Mouse (Mus musculus) limb, embryonic 13.5 days (tissue): ENCODE results near the gene Dhx29. TPM values are rescaled to one million over a fixed set of nuclear protein-coding genes. Genes with fewer than 3 reads are reported as not detected.

Source experiments
- ATAC-seq: fragments of 200-750 bp; cut with Nextera tagmentation; 2 replicates; pipeline ENCODE4 v1.8.0; 2017; ENCODE audit warnings: low read depth, moderate number of reproducible peaks, moderate TSS enrichment; ENCODE audit not compliant: low FRiP score
- H3K27ac ChIP-seq: fragments of 300-500 bp; sonication (generic); 2 replicates; pipeline ENCODE4 v1.5.1; 2015; ENCODE audit warnings: inconsistent platforms, mild to moderate bottlenecking, moderate library complexity
- H3K27me3 ChIP-seq: fragments of 300-500 bp; sonication (generic); 2 replicates; pipeline ENCODE4 v1.6.1; 2015; ENCODE audit warnings: mild to moderate bottlenecking, inconsistent platforms
- H3K36me3 ChIP-seq: fragments of 300-500 bp; sonication (generic); 2 replicates; pipeline ENCODE4 v1.6.1; 2015; ENCODE audit warnings: inconsistent platforms, mild to moderate bottlenecking, moderate library complexity
- H3K4me1 ChIP-seq: fragments of 300-500 bp; sonication (generic); 2 replicates; pipeline ENCODE4 v1.6.1; 2015; ENCODE audit warnings: inconsistent platforms
- H3K4me2 ChIP-seq: fragments of 300-500 bp; sonication (generic); replicated peaks from 2 replicates; pipeline ENCODE4 v1.6.1; 2015; ENCODE audit warnings: inconsistent platforms, mild to moderate bottlenecking, moderate library complexity
- H3K4me3 ChIP-seq: fragments of 300-500 bp; sonication (generic); 2 replicates; pipeline ENCODE4 v1.5.1; 2015; ENCODE audit warnings: moderate library complexity, mild to moderate bottlenecking, inconsistent platforms
- H3K9ac ChIP-seq: fragments of 300-500 bp; sonication (generic); 2 replicates; pipeline ENCODE4 v1.6.1; 2015; ENCODE audit warnings: mild to moderate bottlenecking, inconsistent platforms
- H3K9me3 ChIP-seq: fragments of 300-500 bp; sonication (generic); 2 replicates; pipeline ENCODE4 v1.6.1; 2016; ENCODE audit warnings: inconsistent platforms
- WGBS: fragments of 180-500 bp; shearing (Covaris S2); methylation state at CpG from one replicate; pipeline ENCODE4 v1.1.7; 2015; 5-methylcytosine and 5-hydroxymethylcytosine counted together
- polyA plus RNA-seq: library from polyadenylated mRNA; unstranded; fragments of >200 nt; fragmentation: Nextera tagmentation; extraction: Ambion mirVana; gene quantifications from 2 replicates; pipeline ENCODE4 v1.2.1, GENCODE M21; 2015

Dhx29 gene
- polyA plus RNA-seq, result 31.3 and 34.5 TPM in 2 replicates

DNA sequence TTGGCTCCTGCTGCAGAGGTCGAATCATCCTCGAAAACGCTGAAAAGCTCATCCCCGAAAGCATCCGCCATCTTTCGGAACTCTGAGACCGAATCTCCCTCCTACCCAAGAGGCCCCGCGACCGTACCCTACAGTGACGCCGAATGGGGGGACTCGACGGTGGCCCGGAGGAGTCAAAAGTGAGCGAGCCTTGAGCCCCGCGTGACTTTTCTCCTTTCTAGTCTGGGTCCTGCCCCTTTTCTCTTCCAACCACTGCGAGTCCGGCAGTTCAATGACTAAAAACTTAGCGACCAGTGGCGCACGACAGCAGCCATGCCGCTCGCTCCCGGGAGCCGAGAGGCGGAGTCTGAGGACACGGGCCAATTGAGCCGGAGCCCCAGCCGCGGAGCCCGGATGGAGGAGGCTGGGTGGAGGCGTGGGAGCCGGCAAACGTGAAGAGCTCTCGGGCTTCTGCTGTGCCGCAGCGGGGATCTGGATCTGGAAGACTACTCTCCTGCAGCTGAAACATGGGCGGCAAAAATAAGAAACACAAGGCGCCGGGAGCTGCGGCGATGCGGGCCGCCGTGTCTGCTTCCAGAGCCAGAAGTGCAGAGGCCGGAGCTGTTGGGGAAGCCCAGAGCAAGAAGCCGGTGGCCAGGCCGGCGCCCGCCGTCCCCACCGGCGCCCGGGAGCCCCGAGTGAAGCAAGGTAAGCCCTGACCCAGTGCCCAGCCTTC, at the start of gene Dhx29, which contains the start of gene Mtrex:
Dhx29 (plus strand) TSS at position 168 of the 715 bp plus-strand sequence.
Mtrex (minus strand) TSS at position 112 of the 715 bp plus-strand sequence.
- Histone ChIP-seq H3K36me3 (peaks cover 12% of the 10 kb centered on the region; the same call in 1 of the 2 replicates), H3K4me1 (peaks cover 27% of the 10 kb centered on the region), H3K9me3 (no peaks in the 10 kb centered on the region), H3K27me3 (no peaks in the 10 kb centered on the region), H3K27ac (peak within 1 kb of the TSS; percentile 80), H3K9ac (peak within 1 kb of the TSS; percentile 86), H3K4me2 (peak within 1 kb of the TSS; percentile 75), H3K4me3 (peak within 1 kb of the TSS; percentile 86)
- peak; percentile 99 for ATAC-seq
- WGBS, result under 1% methylated on average over 57 of the region's 57 CpGs

DNA sequence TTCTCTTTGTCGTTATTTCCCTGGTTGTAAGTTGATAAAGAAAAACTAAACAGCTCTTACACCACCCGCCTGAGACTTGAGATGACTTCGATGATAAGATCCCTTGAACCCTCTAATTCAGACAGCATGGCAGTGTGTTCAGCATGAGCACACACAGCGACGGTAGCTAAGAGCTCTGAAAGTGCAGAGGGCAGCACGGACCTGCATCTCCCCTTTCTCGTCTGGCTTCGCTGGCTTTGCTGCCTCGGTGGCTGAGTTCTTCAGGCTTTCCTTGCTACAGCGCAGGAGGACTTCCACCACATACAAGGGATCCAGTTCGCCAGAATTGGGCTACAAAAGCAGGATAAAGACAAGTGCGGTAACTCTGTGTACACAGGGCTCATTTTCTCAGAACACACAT, 40.0 kb upstream of the Dhx29 start:
- Histone ChIP-seq H3K27ac (no peak overlapping the region), H3K4me1 (no peaks in the 10 kb centered on the region), H3K4me3 (no peak overlapping the region), H3K4me2 (no peak overlapping the region), H3K9me3 (no peaks in the 10 kb centered on the region), H3K36me3 (peaks cover 77% of the 10 kb centered on the region), H3K9ac (no peak overlapping the region), H3K27me3 (no peaks in the 10 kb centered on the region)
- WGBS, result 92% methylated on average over 12 of the region's 12 CpGs
- no peak for ATAC-seq

DNA sequence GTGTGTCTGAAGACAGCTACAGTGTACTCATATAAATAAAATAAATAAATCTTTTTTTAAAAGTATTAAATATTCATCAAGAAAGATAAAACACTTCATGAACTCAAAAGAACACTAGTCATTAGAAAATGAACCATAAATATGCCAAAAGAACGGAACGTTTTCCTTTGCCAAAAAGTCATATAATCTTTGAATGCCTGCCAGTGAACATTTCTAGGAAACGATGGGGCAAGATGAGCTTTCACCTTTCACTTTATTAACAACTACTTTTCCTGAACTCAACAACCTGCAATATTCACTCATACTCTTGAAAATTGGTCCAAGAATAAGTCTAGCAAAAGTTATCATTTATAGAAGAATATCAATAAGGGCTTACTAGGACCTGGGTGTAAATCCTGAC, 25.1 kb upstream of the Dhx29 start:
- Histone ChIP-seq H3K27ac (no peak overlapping the region), H3K9me3 (no peaks in the 10 kb centered on the region), H3K4me3 (no peak overlapping the region), H3K36me3 (peaks cover 81% of the 10 kb centered on the region), H3K9ac (no peak overlapping the region), H3K27me3 (no peaks in the 10 kb centered on the region), H3K4me2 (no peak overlapping the region), H3K4me1 (no peaks in the 10 kb centered on the region)
- 86% methylated on average over 3 of the region's 3 CpGs for WGBS
- no peak for ATAC-seq

DNA sequence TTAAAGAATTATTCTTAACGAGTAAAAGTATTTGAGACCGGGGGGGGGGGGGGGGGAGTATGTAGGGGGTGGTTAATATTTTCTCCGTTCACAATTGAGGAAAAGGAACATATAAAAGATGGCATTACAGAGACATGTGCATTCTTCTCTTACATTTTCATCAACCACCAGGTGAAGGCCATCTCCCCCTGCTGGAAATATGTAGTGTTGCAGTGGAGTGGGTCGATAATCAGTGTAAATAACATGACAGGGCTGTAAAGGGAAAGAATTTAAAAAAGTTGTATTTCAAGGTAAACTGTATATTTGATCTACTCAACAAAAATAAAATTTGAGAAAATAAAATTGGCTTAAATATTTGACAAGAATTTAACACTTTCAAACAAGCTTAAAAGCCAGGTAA, 17.6 kb upstream of the Dhx29 start:
- Histone ChIP-seq H3K36me3 (peaks cover 55% of the 10 kb centered on the region), H3K4me3 (no peak overlapping the region)
- no peak for ATAC-seq

DNA sequence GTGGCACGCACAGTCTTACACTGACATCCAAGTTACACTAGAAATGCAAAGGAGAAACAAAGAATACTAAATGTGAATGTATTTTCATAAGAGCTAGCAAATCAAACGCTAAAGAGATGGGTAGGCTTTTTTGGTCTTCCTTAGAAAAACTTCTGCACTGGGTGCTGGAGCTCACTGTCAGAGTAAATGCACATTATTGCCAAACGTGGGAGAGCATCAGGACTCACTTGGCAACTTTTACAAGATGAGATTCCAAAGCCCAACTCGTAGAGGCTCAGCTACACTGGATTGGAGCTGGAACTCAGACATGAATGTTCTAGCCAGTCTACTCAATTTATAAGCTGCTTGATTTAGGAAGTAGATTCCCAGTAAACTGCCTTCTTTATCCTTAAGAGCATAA, 16.8 kb upstream of the Dhx29 start:
- H3K4me3 ChIP-seq, result no peak overlapping the region
- no peaks in the 10 kb centered on the region for H3K9me3 ChIP-seq
- peaks cover 51% of the 10 kb centered on the region for H3K36me3 ChIP-seq
- H3K4me1 ChIP-seq, result no peaks in the 10 kb centered on the region
- no peak for ATAC-seq
- H3K4me2 ChIP-seq, result no peak overlapping the region
- WGBS, result 84% methylated on average over 4 of the region's 4 CpGs
- H3K27ac ChIP-seq, result no peak overlapping the region
- H3K9ac ChIP-seq, result no peak overlapping the region
- no peaks in the 10 kb centered on the region for H3K27me3 ChIP-seq

More for the DNA sequence above, 17.6 kb upstream of the Dhx29 start:
- no peak overlapping the region for H3K9ac ChIP-seq
- H3K4me2 ChIP-seq, result no peak overlapping the region
- no peaks in the 10 kb centered on the region for H3K9me3 ChIP-seq
- no peak overlapping the region for H3K27ac ChIP-seq
- H3K4me1 ChIP-seq, result no peaks in the 10 kb centered on the region
- 72% methylated on average over 4 of the region's 4 CpGs for WGBS
- no peaks in the 10 kb centered on the region for H3K27me3 ChIP-seq

DNA sequence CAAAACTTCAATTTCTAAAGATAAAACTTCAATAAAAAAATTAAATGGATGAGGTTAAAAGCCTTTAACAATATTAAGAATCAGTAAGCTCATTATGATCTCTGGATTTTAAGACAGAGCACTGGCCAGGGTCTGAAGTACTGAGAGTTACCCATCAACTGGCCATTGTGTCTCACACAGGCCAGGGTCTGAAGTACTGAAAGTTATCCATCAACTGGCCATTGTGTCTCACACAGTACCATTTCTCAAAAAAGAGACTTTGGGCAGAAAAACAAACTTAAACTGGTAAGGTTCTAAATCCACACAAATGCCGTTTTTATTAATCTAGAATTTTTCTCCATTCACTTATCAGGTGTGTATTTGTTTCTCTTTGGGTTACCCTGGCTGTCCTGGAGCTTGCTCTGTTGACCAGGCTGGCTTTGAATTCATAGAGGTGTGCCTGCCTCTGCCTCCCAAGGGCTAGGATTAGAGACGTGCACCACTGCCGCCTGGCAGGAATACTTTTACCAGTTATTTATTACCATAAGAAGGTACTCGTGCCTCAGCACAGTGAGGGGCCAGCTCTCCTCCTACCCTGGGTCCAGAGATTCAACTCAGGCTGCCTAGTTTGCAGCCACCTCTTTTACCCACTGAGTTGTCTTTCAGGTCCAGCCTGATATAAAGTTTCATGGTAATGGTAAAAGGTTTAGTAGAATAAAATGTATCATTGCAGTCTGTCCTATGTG, 8.0 kb upstream of the Dhx29 start:
- Histone ChIP-seq H3K36me3 (peaks cover 40% of the 10 kb centered on the region), H3K4me2 (no peak overlapping the region), H3K9me3 (no peaks in the 10 kb centered on the region), H3K4me3 (no peak overlapping the region), H3K9ac (no peak overlapping the region), H3K27ac (no peak overlapping the region), H3K4me1 (no peaks in the 10 kb centered on the region), H3K27me3 (no peaks in the 10 kb centered on the region)
- 80% methylated on average over 4 of the region's 4 CpGs for WGBS
- ATAC-seq, result no peak

DNA sequence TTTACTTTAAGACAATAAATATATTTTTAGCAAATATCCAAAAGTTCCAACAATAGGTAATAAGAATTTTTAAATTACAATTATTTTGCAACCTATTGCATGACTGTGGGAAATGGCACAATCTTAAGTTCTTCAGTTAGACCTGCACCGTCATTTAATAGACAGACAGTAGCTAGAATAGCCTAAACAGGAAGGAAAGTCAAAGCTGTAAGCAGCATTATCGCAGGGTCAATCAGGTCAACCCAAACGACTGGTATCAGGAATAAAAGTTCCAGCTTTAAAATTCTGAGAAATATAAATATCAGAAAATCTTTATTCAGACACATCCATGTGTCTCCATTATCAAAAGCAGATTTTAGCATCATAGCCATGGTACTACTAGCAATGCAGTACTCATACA, 6.3 kb upstream of the Dhx29 start:
- H3K4me2 ChIP-seq, result no peak overlapping the region
- H3K27ac ChIP-seq, result no peak overlapping the region
- peaks cover 34% of the 10 kb centered on the region for H3K36me3 ChIP-seq
- ATAC-seq, result no peak
- no peaks in the 10 kb centered on the region for H3K27me3 ChIP-seq
- no peaks in the 10 kb centered on the region for H3K9me3 ChIP-seq
- peaks cover 12% of the 10 kb centered on the region for H3K4me1 ChIP-seq
- no peak overlapping the region for H3K4me3 ChIP-seq
- H3K9ac ChIP-seq, result no peak overlapping the region
- 90% methylated on average over 3 of the region's 3 CpGs for WGBS

DNA sequence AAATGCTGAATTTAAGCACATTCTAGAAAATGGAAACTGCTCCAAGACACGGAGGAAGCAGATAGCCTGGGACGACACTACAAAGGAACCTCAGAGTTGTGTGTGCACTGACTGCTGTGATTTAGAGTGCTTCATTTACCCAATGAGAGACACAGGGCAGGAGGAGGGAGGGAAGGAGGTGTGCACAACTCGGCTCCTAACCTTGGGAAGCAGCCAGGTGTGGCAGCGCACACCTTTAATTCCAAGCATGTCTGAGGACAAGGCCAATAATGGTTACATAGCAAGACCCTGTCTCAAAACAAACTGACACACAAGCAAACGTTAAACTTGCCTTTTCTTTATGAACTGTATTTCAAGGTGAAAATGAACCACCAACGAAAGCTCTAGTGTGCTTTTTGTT, 2.0 kb upstream of the Dhx29 start:
- 72% methylated on average over 6 of the region's 6 CpGs for WGBS
- H3K4me3 ChIP-seq, result 0 out of 2 replicates have a peak overlapping the region, but pooled peaks have one; percentile 86
- H3K4me2 ChIP-seq, result peak overlapping the region; percentile 75
- H3K27ac ChIP-seq, result no peak overlapping the region
- peaks cover 27% of the 10 kb centered on the region for H3K4me1 ChIP-seq
- no peaks in the 10 kb centered on the region for H3K27me3 ChIP-seq
- peaks cover 4% of the 10 kb centered on the region for H3K36me3 ChIP-seq
- H3K9ac ChIP-seq, result no peak overlapping the region
- H3K9me3 ChIP-seq, result no peaks in the 10 kb centered on the region
- no peak for ATAC-seq

DNA sequence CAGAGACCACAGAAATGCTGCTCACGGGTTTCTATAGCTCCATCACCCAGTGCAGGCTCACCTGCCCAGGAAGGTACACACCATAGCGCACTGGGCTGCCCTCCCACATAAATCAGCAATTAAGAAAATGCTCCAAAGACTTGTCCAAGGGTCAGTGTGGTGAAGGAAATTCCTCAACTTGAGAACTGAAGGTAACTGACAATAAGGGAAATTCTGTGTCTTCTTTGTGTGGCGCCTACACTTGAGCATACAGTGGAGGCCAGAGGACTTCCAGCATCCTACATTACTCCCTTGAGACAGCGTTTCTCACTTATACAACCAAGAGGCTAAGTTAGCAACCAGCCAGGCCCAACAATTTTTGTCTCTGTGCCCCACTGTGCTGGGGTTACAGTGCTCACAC, 1.3 kb upstream of the Dhx29 start:
- WGBS, result 80% methylated on average over 4 of the region's 4 CpGs
- H3K9ac ChIP-seq, result peak overlapping the region; percentile 86

DNA sequence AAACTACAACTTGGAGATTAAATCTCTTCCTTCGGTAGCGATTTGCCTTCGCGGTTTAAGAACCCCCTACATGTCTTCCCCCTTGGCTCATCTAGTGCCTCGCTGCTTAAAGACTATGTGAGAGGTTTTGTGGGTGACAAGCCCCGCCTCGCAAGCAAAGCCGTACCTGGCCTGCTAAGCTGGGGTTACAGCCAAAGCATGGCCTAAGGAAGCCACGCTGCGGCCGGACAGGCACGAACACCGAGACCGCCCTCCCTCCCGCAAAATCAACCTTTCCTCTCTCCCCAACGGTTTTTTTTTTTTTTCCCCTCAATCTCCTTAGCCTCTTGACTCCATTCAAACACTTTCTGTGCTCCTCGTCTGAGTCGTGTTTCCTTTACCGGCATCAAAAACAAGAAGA, 458 bp upstream of the Dhx29 start:
- peak overlapping the region; percentile 86 for H3K4me3 ChIP-seq
- H3K9ac ChIP-seq, result peak overlapping the region; percentile 86
- whole genome bisulfite sequencing, result under 1% methylated on average over 19 of the region's 19 CpGs
- ATAC-seq, result no peak
- peak overlapping the region; percentile 80 for H3K27ac ChIP-seq
- H3K36me3 ChIP-seq, result peaks cover 12% of the 10 kb centered on the region; the same call in 1 of the 2 replicates
- H3K9me3 ChIP-seq, result no peaks in the 10 kb centered on the region
- H3K4me1 ChIP-seq, result peaks cover 27% of the 10 kb centered on the region
- peak overlapping the region; percentile 75 for H3K4me2 ChIP-seq
- H3K27me3 ChIP-seq, result no peaks in the 10 kb centered on the region

More for the DNA sequence above, 1.3 kb upstream of the Dhx29 start:
- no peaks in the 10 kb centered on the region for H3K9me3 ChIP-seq
- H3K27me3 ChIP-seq, result no peaks in the 10 kb centered on the region
- H3K4me3 ChIP-seq, result peak overlapping the region; percentile 86
- H3K36me3 ChIP-seq, result peaks cover 10% of the 10 kb centered on the region; the same call in 1 of the 2 replicates
- ATAC-seq, result no peak
- H3K27ac ChIP-seq, result no peak overlapping the region
- H3K4me2 ChIP-seq, result peak overlapping the region; percentile 75
- H3K4me1 ChIP-seq, result peaks cover 27% of the 10 kb centered on the region

DNA sequence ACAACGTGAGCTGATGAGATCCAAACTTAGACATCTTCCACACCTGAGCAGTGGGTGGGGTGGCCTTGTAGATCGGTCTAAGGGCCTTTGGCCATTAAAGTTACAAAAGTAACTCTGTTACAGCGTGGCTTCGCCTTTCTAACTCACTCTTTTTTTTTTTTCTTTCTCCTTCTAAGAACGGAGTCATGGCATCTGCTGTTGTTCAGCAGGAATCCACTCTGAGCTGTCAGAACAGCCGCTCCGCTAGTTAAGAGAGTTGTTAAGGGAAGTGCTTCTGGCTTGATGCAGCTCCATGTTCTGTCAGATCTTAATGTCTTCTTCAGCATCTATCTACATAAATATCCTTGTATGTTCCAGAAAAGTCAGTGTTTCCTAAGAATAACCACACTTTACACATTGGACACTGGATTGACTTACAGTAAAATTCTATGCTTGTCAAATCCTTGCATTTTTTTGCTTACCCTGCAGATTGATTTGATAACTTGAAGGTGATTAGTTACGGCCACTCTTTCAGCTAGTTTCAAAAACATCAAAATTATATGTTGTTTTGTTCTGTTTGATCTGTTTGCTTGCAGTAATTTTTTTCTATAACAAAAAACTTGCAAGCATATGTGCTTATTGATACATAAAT, 899 bp downstream of the Dhx29 start:
- Histone ChIP-seq H3K9ac (peak overlapping the region; percentile 86), H3K27ac (peak overlapping the region; percentile 80), H3K4me2 (peak overlapping the region; percentile 75), H3K4me3 (peak overlapping the region; percentile 86), H3K9me3 (no peaks in the 10 kb centered on the region), H3K27me3 (no peaks in the 10 kb centered on the region), H3K36me3 (peaks cover 18% of the 10 kb centered on the region), H3K4me1 (peaks cover 27% of the 10 kb centered on the region)
- 7% methylated on average over 8 of the region's 8 CpGs for WGBS
- ATAC-seq, result no peak; the same call in 1 of the 2 replicates

DNA sequence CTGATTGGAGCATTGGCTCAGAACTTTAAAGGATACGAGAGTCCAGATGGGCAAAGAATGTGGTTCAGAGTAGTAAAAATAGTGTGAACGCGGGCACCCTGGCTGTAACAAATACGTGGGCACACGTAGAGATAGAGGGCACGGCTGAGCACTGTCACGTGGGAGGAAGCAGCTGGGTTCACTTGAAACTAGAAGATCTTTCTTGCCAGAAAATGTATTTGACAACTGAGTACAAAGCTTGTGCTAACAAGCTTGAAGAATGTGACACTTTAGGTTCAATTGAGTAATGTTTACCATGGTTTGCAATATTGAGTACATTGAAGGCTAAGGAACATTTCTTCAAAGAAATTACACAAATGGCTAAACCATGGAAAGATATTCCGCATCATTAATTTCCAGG, 10.9 kb downstream of the Dhx29 start:
- H3K36me3 ChIP-seq, result peaks cover 75% of the 10 kb centered on the region
- 92% methylated on average over 8 of the region's 8 CpGs for WGBS

More for the DNA sequence above, 10.9 kb downstream of the Dhx29 start:
- H3K4me3 ChIP-seq, result no peak overlapping the region
- H3K9ac ChIP-seq, result no peak overlapping the region
- no peak overlapping the region for H3K4me2 ChIP-seq
- H3K4me1 ChIP-seq, result no peaks in the 10 kb centered on the region
- no peaks in the 10 kb centered on the region for H3K9me3 ChIP-seq
- no peak overlapping the region for H3K27ac ChIP-seq
- no peaks in the 10 kb centered on the region for H3K27me3 ChIP-seq
- no peak for ATAC-seq
